Mouse (Mus musculus): Measurements from ENCODE around the gene Gnaq. TPM values are rescaled to one million over a fixed set of nuclear protein-coding genes. Genes with fewer than 3 reads are reported as not detected.

The Gnaq gene
- polyA plus RNA-seq, 1 experiment from 2014 or later = 52.7 TPM

- ATAC-seq (ENCODE audit: low FRiP score, low TSS enrichment) = no peak
These were observed 89.9 kb downstream of the Gnaq start for GRCm38 (mm10) chr19:16222526-16222925.

GRCm38 (mm10) chr19:16223126-16223525 lies 90.5 kb downstream of the Gnaq start:
- no peak overlapping the region for H3K4me3 ChIP-seq (replicated peaks; ENCODE audit: low read depth, low read length)
- H3K4me2 ChIP-seq (ENCODE audit: low read length) = no peak overlapping the region
- no peak overlapping the region for H3K9ac ChIP-seq (replicated peaks; ENCODE audit: low read length)
- no peaks in the 10 kb centered on the region for H3K4me1 ChIP-seq (ENCODE audit: control insufficient read depth, insufficient read depth, low read length)
- DNase-seq = no peak
- peaks cover 11% of the 10 kb centered on the region; the same call in 1 of the 2 replicates for H3K36me3 ChIP-seq (ENCODE audit: control insufficient read depth, insufficient read depth, low read length)
- peaks cover 3% of the 10 kb centered on the region; the same call in 1 of the 2 replicates for H3K9me3 ChIP-seq (ENCODE audit: control insufficient read depth, low read length)
- no peak overlapping the region for H3K27ac ChIP-seq (replicated peaks; ENCODE audit: low read depth, low read length)
- ATAC-seq (ENCODE audit: low FRiP score, low TSS enrichment) = no peak
- 94% methylated on average over 3 of the region's 3 CpGs for WGBS
- H3K27me3 ChIP-seq (ENCODE audit: control insufficient read depth, insufficient read depth, low read length) = no peaks in the 10 kb centered on the region

More at GRCm38 (mm10) chr19:16222526-16222925, 89.9 kb downstream of the Gnaq start:
- H3K36me3 ChIP-seq (ENCODE audit: control insufficient read depth, insufficient read depth, low read length) = peaks cover 11% of the 10 kb centered on the region; the same call in 1 of the 2 replicates
- 89% methylated on average over 3 of the region's 3 CpGs for WGBS
- H3K4me2 ChIP-seq (ENCODE audit: low read length) = no peak overlapping the region
- peaks cover 3% of the 10 kb centered on the region; the same call in 1 of the 2 replicates for H3K9me3 ChIP-seq (ENCODE audit: control insufficient read depth, low read length)
- no peak overlapping the region for H3K9ac ChIP-seq (replicated peaks; ENCODE audit: low read length)
- no peak overlapping the region for H3K4me3 ChIP-seq (replicated peaks; ENCODE audit: low read depth, low read length)
- DNase-seq = no peak
- H3K4me1 ChIP-seq (ENCODE audit: control insufficient read depth, insufficient read depth, low read length) = no peaks in the 10 kb centered on the region
- H3K27me3 ChIP-seq (ENCODE audit: control insufficient read depth, insufficient read depth, low read length) = no peaks in the 10 kb centered on the region
- no peak overlapping the region for H3K27ac ChIP-seq (replicated peaks; ENCODE audit: low read depth, low read length)

GRCm38 (mm10) chr19:16224831-16225230 lies 92.2 kb downstream of the Gnaq start:
- Histone ChIP-seq H3K9me3 (ENCODE audit: control insufficient read depth, low read length) (peaks cover 3% of the 10 kb centered on the region; the same call in 1 of the 2 replicates), H3K4me2 (ENCODE audit: low read length) (no peak overlapping the region), H3K27ac (replicated peaks; ENCODE audit: low read depth, low read length) (0 out of 2 replicates have a peak overlapping the region, but pooled peaks have one; percentile 33), H3K36me3 (ENCODE audit: control insufficient read depth, insufficient read depth, low read length) (peaks cover 6% of the 10 kb centered on the region; the same call in 1 of the 2 replicates), H3K27me3 (ENCODE audit: control insufficient read depth, insufficient read depth, low read length) (no peaks in the 10 kb centered on the region), H3K9ac (replicated peaks; ENCODE audit: low read length) (no peak overlapping the region), H3K4me1 (ENCODE audit: control insufficient read depth, insufficient read depth, low read length) (no peaks in the 10 kb centered on the region), H3K4me3 (replicated peaks; ENCODE audit: low read depth, low read length) (no peak overlapping the region)
- ATAC-seq (ENCODE audit: low FRiP score, low TSS enrichment) (no peak), DNase-seq (no peak)
- 63% methylated on average over 2 of the region's 2 CpGs for WGBS

- no peak overlapping the region for H3K27ac ChIP-seq (replicated peaks; ENCODE audit: low read depth, low read length)
- WGBS = 97% methylated on average over 1 of the region's 1 CpGs
- peaks cover 5% of the 10 kb centered on the region; the same call in 1 of the 2 replicates for H3K4me1 ChIP-seq (ENCODE audit: control insufficient read depth, insufficient read depth, low read length)
- DNase-seq (no peak), ATAC-seq (ENCODE audit: low FRiP score, low TSS enrichment) (no peak)
- H3K4me3 ChIP-seq (replicated peaks; ENCODE audit: low read depth, low read length) = no peak overlapping the region
- H3K4me2 ChIP-seq (ENCODE audit: low read length) = no peak overlapping the region
- no peak overlapping the region for H3K9ac ChIP-seq (replicated peaks; ENCODE audit: low read length)
- no peaks in the 10 kb centered on the region for H3K27me3 ChIP-seq (ENCODE audit: control insufficient read depth, insufficient read depth, low read length)
- H3K36me3 ChIP-seq (ENCODE audit: control insufficient read depth, insufficient read depth, low read length) = no peaks in the 10 kb centered on the region
- H3K9me3 ChIP-seq (ENCODE audit: control insufficient read depth, low read length) = no peaks in the 10 kb centered on the region
These were observed 99.0 kb downstream of the Gnaq start for GRCm38 (mm10) chr19:16231584-16231983.

DNA sequence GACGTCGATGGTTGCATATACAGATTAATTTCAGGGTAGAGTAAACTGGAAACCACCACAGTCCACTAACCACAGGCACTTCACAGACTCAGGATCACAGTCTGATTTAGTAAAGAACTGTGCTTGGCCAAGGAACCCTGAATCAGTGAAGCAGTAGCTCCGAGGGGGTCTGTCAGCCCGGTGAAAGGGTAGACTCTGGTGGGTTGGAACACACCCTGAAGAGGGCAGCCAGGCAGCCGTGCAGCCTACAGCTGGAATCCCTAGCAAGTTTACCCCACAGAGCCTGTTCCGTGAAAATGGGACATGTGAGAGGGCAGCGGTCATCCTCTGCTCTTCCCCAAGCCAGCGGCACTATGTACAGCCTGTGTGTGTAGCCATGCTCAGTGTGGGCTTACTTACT lies 103.0 kb downstream of the Gnaq start:
- H3K27ac ChIP-seq (replicated peaks; ENCODE audit: low read depth, low read length) = no peak overlapping the region
- ATAC-seq (ENCODE audit: low FRiP score, low TSS enrichment) (no peak), DNase-seq (no peak)
- no peak overlapping the region for H3K9ac ChIP-seq (replicated peaks; ENCODE audit: low read length)
- H3K36me3 ChIP-seq (ENCODE audit: control insufficient read depth, insufficient read depth, low read length) = no peaks in the 10 kb centered on the region
- 82% methylated on average over 8 of the region's 8 CpGs for WGBS
- H3K9me3 ChIP-seq (ENCODE audit: control insufficient read depth, low read length) = no peaks in the 10 kb centered on the region
- peaks cover 27% of the 10 kb centered on the region for H3K4me1 ChIP-seq (ENCODE audit: control insufficient read depth, insufficient read depth, low read length)
- no peaks in the 10 kb centered on the region for H3K27me3 ChIP-seq (ENCODE audit: control insufficient read depth, insufficient read depth, low read length)
- H3K4me2 ChIP-seq (ENCODE audit: low read length) = no peak overlapping the region
- no peak overlapping the region for H3K4me3 ChIP-seq (replicated peaks; ENCODE audit: low read depth, low read length)

DNA sequence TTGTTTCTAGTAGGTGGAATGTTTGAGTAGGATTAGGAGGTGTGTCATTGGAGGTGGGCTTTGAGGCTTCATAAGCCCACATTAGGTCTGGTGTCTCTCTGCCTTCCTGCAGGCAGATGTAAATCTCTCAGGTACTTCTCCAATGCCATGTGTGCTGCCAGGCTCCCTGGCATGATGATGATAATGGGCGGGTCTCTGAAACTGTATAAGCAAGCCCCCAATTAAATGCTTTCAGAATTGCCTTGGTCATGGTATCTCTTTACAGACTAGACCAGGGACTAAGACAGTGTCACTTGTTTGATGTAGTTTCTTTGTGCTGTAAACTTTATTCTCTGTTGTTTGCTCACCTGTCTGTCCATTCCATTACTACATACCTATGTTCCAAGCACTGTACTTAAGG lies 104.4 kb downstream of the Gnaq start:
- H3K4me3 ChIP-seq (replicated peaks; ENCODE audit: low read depth, low read length) = no peak overlapping the region
- no peak overlapping the region for H3K9ac ChIP-seq (replicated peaks; ENCODE audit: low read length)
- H3K36me3 ChIP-seq (ENCODE audit: control insufficient read depth, insufficient read depth, low read length) = no peaks in the 10 kb centered on the region
- H3K9me3 ChIP-seq (ENCODE audit: control insufficient read depth, low read length) = no peaks in the 10 kb centered on the region
- ATAC-seq (ENCODE audit: low FRiP score, low TSS enrichment) (no peak), DNase-seq (no peak)
- no peaks in the 10 kb centered on the region for H3K27me3 ChIP-seq (ENCODE audit: control insufficient read depth, insufficient read depth, low read length)
- no peak overlapping the region for H3K27ac ChIP-seq (replicated peaks; ENCODE audit: low read depth, low read length)
- WGBS = 97% methylated on average over 1 of the region's 1 CpGs
- no peak overlapping the region for H3K4me2 ChIP-seq (ENCODE audit: low read length)
- H3K4me1 ChIP-seq (ENCODE audit: control insufficient read depth, insufficient read depth, low read length) = peaks cover 37% of the 10 kb centered on the region

DNA sequence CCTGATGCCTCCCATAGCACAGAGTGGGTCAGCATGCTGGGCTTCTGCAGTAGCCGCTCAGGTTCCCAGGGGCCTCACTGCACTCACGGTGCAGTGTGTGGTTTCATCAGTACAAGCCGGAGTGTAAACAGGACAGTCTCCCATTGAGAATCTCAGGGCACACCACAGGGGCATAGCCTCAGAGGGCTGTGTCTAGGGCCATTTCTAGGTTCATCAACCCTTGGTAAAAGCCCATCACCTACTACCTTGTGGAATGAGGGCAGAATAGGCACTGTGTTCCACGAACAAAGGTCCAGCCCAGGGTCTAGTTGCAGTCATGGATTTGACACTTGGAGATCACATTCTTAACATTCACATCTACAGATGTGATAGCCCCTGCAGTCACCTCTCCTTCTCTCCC lies 105.4 kb downstream of the Gnaq start:
- peaks cover 39% of the 10 kb centered on the region for H3K4me1 ChIP-seq (ENCODE audit: control insufficient read depth, insufficient read depth, low read length)
- no peak overlapping the region for H3K4me3 ChIP-seq (replicated peaks; ENCODE audit: low read depth, low read length)
- ATAC-seq (ENCODE audit: low FRiP score, low TSS enrichment) (0 out of 2 replicates have a peak, but pooled peaks have one; percentile 53), DNase-seq (no peak)
- WGBS = 68% methylated on average over 4 of the region's 4 CpGs
- no peaks in the 10 kb centered on the region for H3K9me3 ChIP-seq (ENCODE audit: control insufficient read depth, low read length)
- H3K27ac ChIP-seq (replicated peaks; ENCODE audit: low read depth, low read length) = peak overlapping the region; percentile 58
- H3K9ac ChIP-seq (replicated peaks; ENCODE audit: low read length) = no peak overlapping the region
- H3K27me3 ChIP-seq (ENCODE audit: control insufficient read depth, insufficient read depth, low read length) = no peaks in the 10 kb centered on the region
- no peak overlapping the region for H3K4me2 ChIP-seq (ENCODE audit: low read length)
- H3K36me3 ChIP-seq (ENCODE audit: control insufficient read depth, insufficient read depth, low read length) = no peaks in the 10 kb centered on the region

- no peak for ATAC-seq (ENCODE audit: low FRiP score, low TSS enrichment)
- Histone ChIP-seq H3K27ac (replicated peaks; ENCODE audit: low read depth, low read length) (peak overlapping the region; percentile 58), H3K9me3 (ENCODE audit: control insufficient read depth, low read length) (no peaks in the 10 kb centered on the region), H3K4me3 (replicated peaks; ENCODE audit: low read depth, low read length) (no peak overlapping the region), H3K9ac (replicated peaks; ENCODE audit: low read length) (no peak overlapping the region), H3K4me2 (ENCODE audit: low read length) (no peak overlapping the region), H3K36me3 (ENCODE audit: control insufficient read depth, insufficient read depth, low read length) (no peaks in the 10 kb centered on the region), H3K4me1 (ENCODE audit: control insufficient read depth, insufficient read depth, low read length) (peaks cover 39% of the 10 kb centered on the region), H3K27me3 (ENCODE audit: control insufficient read depth, insufficient read depth, low read length) (no peaks in the 10 kb centered on the region)
- WGBS = 28% methylated on average over 2 of the region's 2 CpGs
- DNase-seq = peak; percentile 35
These were observed 105.9 kb downstream of the Gnaq start for GRCm38 (mm10) chr19:16238512-16238911.

DNA sequence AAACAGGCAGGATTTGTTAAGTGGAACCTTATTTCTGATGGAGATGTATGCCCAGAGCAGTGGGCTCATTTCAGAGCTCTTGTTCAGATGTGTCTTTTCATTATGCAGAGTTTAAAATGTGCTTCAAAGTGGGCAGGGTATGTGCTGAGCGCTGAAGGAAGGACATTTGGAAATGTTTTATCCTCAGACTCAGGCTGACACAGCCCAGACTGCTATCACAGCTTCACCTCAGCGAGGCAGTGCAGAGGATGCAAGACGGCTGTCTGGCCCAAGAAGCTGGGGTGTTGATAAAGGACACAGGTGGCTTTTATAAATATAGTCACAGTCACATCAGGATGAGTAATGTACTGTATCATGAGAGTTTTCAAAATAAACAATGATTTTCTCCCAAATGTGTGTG lies 110.1 kb downstream of the Gnaq start:
- Histone ChIP-seq H3K27me3 (ENCODE audit: control insufficient read depth, insufficient read depth, low read length) (no peaks in the 10 kb centered on the region), H3K9me3 (ENCODE audit: control insufficient read depth, low read length) (no peaks in the 10 kb centered on the region), H3K4me1 (ENCODE audit: control insufficient read depth, insufficient read depth, low read length) (peaks cover 36% of the 10 kb centered on the region), H3K4me3 (replicated peaks; ENCODE audit: low read depth, low read length) (no peak overlapping the region), H3K9ac (replicated peaks; ENCODE audit: low read length) (no peak overlapping the region), H3K27ac (replicated peaks; ENCODE audit: low read depth, low read length) (no peak overlapping the region), H3K36me3 (ENCODE audit: control insufficient read depth, insufficient read depth, low read length) (no peaks in the 10 kb centered on the region), H3K4me2 (ENCODE audit: low read length) (no peak overlapping the region)
- no peak for ATAC-seq (ENCODE audit: low FRiP score, low TSS enrichment)
- DNase-seq = no peak
- 76% methylated on average over 3 of the region's 3 CpGs for WGBS

Measured in midbrain, embryonic 14.5 days (tissue).